Mouse (Mus musculus) adrenal gland, adult 8-10 months (tissue): ENCODE data around the gene Med21. TPM values are rescaled to one million over a fixed set of nuclear protein-coding genes. Genes with fewer than 3 reads are reported as not detected.
A peak's percentile ranks its signal among the peaks of the same experiment; 100 is the strongest.

Experiments used
- DNase-seq: peaks from one replicate; pipeline ENCODE4 v3.0.0; 2022
- total RNA-seq, 4 experiments: library from RNA; stranded (reverse); gene quantifications; 2 replicates each; pipeline ENCODE4 v1.2.4; 2022

The Med21 gene
- total RNA-seq, 4 experiments from 2014 or later, result 59.0 to 79.5 (median 69.0) TPM

DNA sequence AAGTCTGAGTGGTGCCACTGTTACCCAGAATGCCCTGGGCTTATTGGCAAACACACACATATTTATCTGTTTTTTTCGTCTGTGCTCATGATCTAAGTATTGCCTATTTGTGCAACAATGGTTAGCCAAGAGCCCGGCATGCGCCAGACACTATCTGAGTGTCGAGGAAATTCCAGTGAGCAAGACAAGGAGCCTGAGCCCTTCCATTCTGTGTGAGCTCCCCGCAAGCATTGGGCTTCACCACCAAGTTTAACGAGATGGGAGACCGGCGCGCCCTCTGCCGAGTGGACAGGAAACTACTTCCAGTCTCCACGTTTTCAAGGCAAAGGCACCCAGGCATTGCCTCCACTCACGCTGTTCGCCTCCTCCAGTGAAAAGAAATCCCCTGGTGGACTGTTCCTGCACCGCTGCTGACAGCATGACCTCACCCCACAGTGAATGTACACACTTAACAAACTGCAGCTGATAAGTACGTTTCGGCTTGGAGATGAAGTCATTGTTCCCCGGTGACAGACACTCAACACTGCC is 43.5 kb downstream of the Med21 start:
- DNase-seq, result peak; percentile 45

DNA sequence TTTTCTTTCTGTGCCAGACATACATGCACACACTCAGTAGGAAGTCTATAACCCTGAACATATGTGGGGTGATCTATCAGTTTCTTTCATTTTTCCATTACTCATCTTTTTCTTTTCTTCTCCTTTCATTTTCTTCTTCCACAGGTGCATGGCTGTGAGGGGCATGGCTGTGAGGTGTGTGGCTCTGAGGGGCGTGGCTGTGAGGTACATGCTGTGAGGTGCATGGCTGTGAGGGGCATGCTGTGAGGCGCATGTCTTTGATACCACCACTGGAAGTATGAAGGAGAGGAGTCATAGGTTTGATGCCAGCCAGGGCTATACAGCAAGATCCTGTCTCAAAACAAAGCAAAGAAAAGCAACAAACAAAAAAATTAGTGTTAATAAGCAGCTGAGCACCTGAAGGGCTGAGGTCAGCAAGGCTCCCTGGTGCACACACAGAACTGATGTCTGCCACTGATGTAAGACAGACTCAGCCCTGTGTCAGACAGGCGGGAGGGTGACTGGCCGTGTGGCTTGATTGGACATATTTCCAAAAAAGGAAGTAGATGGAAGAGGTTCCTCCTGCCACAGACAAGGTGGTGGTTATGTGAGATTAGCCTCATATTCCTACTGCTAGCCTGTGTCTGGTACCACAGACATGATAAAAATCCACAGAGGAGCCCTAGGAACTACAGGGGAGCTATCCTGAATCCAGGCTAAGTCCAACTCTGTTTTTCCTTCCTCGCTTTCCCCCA is 44.3 kb downstream of the Med21 start:
- DNase-seq, result no peak

DNA sequence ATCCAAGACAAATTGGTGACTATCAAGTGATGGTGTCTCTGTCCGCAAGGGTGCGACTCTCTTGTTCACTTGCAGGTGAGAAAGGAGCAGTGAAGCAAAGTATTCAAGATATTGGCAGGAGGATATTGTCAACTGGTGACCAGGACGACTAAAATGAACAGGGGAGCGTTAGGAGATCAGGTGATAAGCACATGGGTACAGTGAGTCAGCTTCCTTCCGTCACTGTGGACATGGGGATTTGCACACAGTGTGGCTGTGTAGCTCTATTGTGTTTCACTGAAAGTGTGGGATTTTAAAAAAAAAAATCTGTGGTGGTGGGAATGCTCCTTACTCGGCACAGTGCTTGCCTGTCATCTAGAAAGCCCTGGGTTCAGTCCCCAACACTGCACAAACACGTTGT is 45.7 kb downstream of the Med21 start:
- no peak for DNase-seq

DNA sequence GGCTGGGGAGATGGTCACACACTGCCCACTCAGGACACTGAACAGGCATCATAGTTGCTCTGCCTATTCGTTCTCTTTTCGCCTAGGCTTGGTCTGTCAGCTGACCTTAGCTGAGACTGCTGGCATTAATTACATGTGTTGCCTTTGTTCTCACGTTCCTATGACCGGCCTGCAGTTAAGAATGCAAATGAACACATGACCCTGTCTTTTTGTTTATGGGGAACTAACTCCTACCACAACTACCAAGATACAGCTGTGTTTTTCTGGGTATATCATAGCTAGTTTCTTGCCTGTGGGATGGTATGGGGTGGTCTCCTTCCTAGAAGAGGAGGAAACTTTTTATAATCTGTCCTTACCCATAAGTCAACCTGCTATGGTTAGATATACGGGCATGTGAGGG is 46.5 kb downstream of the Med21 start:
- no peak for DNase-seq

DNA sequence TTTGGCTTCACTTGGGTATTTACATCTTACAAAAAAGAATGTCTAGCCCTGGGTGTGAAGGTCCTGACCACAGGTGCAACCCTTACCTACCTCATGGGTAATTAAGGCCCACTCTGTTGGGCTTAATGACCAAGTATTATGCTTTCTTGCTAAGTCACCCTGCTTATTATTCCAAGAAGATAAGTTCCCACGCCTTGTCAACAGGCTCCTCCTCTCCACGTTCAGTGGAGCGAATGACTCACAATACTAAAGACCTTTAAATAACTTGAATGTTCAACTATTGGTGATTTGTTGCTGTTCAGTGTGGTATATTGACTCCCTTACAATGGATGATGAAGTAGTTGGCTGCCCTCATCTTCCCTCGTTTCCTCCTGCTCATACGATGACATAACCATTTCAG is 55.4 kb downstream of the Med21 start:
- DNase-seq, result no peak

DNA sequence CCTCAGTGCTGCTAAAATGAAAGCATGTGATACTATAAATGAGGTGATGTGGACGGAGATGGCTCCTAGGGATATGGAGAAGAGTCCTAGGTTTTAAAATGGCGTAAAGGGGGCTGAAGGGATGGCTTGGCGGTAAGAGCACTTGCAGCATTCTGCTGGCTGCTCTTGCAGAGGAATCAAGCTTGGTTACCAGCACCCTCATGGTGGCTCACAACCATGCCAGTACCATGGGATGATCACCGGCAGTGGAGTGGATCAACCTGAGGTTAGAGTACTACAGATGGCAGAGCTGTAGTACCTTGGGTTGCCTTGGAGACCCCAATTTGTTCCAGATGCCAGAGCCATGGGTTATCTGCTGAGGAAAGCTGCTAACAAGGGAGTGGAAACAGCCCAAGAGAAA is 56.0 kb downstream of the Med21 start:
- DNase-seq, result no peak

Other genes with a start within 250 kb of the Med21 start
- 10 to 100 TPM; 40.3 to 45.9 (median 42.7) TPM for gene Itpr2, start 140.3 kb upstream of the Med21 start, total RNA-seq
- gene Fgfr1op2, start 65.3 kb upstream of the Med21 start, total RNA-seq, result 100 to 1,000 TPM in 3 of 4 experiments, 10 to 100 TPM in 1; 96.5 to 112 (median 105) TPM
- 10 to 100 TPM; 30.0 to 55.3 (median 40.2) TPM for gene Ints13, start 64.7 kb upstream of the Med21 start, total RNA-seq
- gene Tm7sf3, start 277 bp downstream of the Med21 start, total RNA-seq, result 10 to 100 TPM; 46.1 to 69.9 (median 58.5) TPM
- gene Stk38l, start 82.4 kb downstream of the Med21 start, total RNA-seq, result 10 to 100 TPM; 24.0 to 26.8 (median 25.9) TPM
- gene Arntl2, start 153.5 kb downstream of the Med21 start, total RNA-seq, result 1 to 10 TPM; 1.6 to 6.4 (median 3.4) TPM
- gene Smco2, start 207.6 kb downstream of the Med21 start, total RNA-seq, result not detected
- gene Ppfibp1, start 245.9 kb downstream of the Med21 start, total RNA-seq, result 100 to 1,000 TPM in 2 of 4 experiments, 10 to 100 TPM in 2; 80.0 to 138 (median 105) TPM